Mouse (Mus musculus): ENCODE results near the gene Ccr3.
A peak's percentile ranks its signal among the peaks of the same experiment; 100 is the strongest.
"Not testable (repeated sequence)": the region's sequence is repeated elsewhere in the genome, so short reads cannot be mapped to it uniquely, and the experiment has no call there.

Gene Ccr3

DNA sequence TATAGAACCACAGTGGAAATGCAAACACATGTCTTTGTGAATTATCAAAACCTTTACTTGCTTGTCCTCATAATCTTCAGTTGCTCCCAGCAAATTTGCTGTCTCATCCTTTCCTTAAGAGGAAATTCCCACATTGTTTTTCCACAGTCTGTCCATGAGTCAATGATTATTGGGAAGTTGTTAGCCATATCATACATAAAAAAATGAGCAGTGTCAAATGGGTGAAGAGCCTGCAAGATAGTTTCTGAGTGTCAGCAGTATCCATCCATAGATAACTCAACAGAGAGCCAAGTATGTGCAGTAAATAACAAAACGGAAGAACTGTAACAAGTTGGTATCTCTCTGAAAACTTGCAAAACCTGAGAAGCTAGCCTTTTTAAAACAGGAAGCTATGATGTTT lies at the start of gene Ccr3:
Gene Ccr3 (plus strand): TSS at position 301 of the 400 bp plus-strand sequence.
- no peak for DNase-seq

DNA sequence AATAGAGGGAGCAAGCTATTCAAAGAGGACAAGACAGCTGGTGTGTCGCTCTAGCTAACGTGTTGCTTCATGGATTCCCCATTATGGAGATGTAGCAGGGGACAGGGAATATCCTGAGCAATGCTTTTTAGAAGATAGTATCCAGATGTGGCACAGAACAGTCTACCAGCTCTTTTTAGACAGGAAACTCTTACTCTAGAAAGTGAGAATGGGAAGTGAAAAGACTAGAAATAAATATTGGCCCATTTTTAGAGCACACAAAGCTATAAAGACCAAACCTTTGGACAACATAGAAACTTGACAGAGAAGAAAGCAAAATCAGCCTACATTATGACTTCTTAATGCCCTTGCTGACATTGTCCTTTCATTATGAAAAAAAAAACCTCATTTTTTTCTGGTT lies 46.1 kb upstream of the Ccr3 start:
- no peak for DNase-seq

DNA sequence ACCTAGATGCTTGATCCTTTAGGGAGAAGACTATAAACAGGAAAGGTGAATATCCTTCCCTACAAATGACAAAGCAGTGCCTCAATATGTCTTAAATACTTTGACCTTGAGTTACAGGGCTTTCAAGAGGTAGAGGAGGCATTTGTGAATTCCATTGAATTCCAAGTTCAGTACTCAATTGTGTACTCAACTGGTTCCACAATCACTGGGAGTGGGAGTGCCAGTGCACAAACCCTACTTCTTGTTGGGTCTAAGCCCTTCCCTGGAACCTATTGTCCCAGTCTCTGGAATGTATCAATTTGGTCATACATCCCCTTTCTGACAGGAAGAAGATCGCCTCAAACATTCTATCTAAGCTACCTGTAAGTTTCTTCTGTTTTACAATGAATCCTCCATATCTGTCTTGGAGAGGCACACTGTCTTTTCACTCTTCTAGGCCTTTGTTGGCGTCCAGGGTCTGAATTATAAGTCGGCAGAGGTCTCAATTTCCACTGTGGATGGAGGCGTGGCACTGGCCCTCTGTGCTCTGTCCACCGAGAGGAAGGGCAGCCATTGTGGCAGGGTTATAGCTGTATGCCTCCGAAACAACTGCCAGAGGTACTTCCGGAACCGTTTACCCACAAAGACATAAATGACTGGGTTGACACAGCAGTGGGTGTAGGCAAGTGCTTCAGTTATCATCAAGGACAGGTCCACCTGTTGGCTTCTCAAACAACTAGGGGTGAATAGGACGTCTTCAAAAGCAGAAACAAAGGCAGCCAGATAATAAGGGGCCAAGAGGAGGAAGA lies 44.7 kb upstream of the Ccr3 start:
- DNase-seq, result no peak

DNA sequence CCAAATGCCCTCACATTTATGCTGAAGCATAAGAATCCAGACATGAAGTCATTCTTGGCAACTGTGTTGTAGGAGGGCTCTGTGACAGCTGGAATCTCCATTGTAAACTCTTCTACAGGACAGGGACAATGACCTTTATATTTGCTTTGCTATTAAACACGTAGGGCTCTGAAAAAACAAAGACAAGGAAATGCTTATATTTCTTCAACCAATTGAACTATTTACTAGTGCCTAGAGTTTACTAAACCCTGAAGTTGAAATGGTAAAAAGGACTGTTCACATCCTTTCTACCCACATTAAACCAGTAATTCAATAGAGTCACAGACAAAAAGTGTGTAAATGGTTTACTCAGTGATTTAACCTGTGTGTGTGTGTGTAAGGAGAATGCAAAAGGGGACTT lies 43.5 kb upstream of the Ccr3 start, which contains the start of gene Ccr1l1:
Gene Ccr1l1 (minus strand): TSS at position 101 of the 400 bp plus-strand sequence.
- DNase-seq, result no peak

DNA sequence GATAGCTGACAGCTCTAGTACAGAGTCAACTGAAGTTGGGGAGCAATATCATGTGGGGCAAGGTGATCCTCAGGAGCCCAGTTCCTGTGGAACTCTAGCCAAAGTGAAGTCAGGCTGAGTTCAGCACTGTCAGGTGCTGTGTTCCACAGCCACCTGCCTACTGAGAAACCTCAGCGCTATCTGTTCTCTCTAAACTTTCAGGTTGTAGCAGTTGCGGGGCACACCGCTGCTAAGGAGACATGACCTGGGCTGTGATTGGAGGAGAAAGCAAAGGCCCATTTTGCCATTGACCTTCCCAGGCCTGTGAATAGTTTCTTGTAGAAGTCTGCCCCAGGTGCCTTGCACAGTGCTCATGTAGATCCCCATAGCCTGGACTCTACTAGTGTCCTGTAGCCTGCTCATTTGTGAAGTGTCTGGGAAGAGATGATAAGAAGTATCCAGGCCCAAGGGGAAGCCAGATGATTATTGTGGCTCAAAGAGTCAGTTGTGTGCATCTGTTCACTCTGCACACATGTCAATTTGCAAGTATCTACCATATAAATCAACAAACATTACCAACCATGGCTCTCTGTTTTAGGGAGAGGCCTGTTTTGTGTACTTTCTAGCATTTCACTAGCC lies 40.8 kb upstream of the Ccr3 start:
- not testable (repeated sequence) for DNase-seq

DNA sequence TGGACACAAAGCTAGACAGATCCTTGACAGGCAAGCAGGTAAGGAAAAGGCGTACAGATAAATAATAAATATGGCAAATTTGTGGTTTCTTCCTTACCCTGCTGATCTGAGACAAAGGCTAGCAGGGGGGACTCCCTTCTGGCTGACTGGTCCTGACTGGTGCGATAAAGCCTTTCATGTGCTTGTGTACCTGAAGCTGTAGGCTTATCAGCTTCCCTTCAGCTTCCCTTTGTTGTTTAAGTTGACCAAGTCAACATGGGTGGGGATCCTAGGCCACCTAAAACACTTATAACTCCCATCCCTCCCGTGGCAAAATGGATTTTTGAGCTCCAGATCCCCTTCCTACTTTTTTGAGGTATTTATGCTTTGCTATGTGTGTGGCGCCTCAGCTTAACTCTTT lies 39.9 kb upstream of the Ccr3 start:
- DNase-seq, result no peak

DNA sequence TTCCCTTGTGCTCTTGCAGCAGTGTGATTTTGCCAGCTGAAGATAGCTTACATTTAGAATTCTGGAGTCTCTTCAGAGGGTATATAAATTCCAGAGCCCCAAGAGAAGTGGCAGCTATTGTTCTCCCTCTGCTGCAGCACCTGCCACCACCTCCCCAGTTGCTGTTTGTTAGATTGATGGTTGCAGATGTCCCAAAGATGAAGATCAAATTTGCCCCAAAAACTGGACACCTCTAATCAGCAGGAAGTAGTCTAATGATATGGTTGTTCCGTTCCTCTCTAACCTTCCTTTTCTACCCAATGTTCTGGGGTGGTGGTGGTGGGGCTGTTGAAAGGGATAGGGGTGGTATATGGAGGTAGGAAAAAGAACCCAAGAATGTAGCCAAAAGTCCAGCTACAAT lies 39.1 kb upstream of the Ccr3 start:
- DNase-seq, result no peak

DNA sequence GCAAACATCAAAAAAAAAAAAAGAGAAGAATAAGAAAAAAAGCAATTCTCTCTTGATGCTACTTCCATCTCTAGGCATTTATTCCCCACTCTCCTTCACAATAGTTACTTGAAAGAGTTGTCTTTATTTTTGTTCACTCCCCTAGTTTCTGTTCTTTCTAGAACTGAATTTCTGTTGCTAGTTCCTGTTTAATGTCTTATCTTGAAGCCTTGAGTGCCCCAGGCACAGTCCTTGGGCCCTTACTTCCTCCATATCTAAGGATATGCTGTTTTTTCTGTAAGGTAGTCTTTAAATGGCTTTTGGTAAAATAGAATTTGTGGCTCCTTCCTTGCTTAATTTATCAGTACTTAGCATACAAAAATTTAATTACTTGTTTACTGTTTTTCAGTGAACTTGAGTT lies 36.8 kb upstream of the Ccr3 start:
- DNase-seq, result no peak

DNA sequence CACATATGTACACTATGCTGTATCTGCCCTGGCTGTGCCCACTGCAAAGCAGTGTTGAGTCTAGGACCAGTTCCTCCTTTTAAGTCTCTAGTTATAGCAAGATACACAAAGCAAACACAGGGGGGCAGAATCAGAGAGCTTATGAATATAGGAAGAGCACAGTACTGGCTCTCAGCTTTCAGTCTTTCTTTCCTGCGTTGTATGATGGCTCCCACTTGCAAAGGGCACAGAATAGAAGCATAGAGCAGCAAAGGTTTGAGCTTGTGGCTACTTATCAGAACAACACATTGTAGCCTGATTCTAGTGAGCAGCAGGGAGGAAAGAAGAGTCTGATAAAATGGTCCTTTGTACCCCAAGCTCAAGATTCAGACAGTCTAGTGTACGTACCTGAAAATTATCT lies 35.6 kb upstream of the Ccr3 start:
- no peak for DNase-seq

DNA sequence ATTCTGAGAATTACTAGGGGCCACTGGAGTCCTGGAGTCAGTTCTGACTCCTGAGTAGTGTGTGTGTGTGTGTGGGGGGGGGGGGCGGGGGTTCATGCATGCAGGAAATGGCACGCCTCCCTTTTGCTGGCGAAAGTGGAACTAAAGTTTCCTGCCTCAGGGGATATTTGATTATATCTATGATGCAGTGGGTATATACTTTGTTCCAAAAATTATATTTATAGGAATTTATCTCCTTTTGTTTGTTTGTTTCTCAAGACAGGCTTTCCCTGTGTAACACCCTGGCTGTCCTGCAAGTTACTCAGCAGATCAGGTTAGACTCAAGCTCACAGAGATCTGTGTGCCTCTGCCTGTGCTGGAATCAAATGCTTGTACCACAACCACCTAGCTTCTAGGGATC lies 32.1 kb upstream of the Ccr3 start:
- no peak for DNase-seq

DNA sequence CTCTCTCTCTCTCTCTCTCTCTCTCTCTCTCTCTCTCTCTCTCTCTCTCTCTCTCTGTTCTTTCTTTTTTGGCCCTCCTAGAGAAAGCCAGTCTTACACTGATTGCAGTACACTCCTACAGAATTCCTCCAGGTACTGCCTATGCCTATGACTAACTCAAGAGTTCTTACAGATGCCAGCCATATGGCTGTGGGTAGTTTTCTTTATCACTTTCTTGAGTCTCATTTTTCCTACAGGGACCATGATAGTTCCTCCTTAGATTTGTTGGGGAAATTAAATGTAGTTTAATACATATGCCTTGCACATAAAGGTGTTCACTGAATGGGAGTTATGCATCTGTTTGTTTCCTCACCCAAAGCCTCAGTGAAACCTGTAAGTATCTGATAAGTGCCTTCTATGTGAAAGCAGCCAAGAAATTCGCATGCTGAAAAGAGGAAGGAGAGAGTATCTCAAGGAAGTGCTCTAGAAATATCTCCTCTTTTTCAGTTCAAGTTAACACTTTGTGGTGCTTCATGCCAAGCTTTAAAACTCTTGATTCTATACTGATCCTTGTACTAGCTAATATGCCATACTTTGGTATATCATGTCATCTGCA lies 30.4 kb upstream of the Ccr3 start:
- no peak for DNase-seq

DNA sequence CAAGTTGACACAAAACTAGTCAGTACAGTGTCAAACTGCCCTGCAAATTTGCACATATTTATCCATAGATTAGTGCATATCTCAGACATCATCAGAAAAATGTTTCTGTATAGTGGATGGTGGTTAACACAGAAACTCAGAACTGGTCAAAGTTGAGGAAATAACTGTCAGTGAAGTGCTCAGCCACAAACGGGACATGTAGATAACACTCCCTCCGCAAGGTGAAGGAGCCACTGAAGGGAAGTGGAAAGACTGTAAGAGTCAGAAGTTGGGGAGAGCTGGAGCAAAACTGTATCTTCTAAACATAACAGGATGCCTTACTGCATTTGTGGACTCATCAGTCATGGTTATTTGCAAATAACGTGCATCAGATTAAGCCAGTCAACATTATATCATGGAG lies 24.1 kb upstream of the Ccr3 start:
- DNase-seq, result no peak

DNA sequence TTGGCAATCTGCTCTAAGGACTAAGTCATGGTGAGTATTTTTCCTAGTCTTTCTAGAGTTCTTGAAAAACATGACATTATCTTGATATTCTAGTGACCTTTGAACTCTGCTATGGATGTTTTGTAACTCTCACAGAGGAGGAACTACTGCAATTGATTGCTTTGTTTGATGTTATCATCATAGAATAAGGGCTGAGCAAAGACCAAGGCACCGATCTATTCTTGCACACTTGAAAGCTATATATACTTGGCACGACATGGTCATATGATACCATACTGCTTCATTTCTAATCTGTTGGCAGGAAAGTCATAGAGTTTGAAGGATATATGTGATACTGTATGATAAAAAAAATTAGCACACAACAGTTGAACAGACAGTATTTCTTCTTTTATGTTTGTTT lies 22.0 kb upstream of the Ccr3 start:
- no peak for DNase-seq

DNA sequence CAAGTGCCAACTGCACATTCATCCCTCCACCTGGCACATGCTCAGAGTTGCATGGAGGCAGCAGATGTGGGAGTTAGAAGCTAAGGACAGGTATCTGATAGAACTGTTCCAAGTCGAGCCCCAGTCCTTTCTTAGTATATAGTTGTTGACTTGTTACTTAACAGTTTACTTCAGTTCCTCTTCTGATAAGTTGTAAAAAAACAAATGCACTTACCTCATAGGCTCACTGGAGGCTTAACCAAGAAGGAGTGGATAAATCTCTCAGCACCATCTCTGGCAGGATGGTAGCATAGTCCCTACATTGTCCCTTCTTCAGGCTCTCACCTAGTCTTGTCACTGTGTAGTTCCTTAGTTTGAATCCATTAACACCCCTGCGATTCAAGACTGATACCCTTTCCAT lies 9.1 kb upstream of the Ccr3 start:
- no peak for DNase-seq

DNA sequence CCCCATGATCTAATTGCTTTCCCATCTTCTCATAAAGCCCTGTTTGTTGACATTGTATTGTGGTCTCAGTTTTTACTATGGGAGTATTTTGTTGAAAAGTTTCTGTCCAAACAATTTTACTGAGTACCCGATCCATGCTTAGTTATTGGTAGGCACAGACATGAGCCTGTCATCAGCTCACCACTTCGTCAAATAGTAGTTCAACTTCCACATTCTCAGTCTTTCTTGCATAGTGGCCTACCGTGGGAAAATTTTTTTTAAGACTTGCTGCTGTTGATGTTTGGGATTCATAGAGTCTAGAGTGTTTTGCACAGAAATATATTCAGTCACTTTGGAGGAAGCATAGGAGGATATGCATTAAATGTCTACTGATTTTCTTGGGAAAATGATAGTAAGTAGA lies 8.5 kb upstream of the Ccr3 start:
- DNase-seq, result no peak

DNA sequence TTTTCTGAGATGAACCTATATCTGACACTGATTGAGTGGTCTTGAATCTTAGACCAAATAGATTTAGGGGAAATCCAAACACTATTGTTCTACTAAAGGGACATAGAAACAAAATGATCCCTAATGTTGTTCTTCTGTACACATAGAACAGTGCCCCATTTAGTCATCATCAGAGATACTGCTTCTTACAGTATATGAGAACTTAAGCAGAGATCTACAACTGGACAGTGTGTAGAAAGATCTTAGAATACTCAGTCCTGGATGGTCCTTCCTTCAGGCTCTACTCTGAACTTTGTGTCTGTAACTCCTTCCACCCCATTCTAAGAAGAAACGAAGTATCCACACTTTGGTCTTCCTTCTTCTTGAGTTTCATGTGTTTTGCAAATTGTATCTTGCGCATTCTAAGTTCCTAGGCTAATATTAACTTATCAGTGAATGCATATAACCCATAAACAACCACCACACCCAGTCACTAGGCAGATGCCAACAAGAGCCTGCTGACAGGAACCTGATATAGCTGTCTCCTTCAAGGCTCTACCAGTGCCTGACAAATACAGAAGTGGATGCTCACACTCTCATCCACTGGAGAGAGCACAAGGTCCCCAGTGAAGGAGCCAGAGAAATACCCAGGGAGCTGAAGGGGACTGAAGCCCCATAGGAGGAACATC lies 6.7 kb upstream of the Ccr3 start:
- DNase-seq, result no peak

DNA sequence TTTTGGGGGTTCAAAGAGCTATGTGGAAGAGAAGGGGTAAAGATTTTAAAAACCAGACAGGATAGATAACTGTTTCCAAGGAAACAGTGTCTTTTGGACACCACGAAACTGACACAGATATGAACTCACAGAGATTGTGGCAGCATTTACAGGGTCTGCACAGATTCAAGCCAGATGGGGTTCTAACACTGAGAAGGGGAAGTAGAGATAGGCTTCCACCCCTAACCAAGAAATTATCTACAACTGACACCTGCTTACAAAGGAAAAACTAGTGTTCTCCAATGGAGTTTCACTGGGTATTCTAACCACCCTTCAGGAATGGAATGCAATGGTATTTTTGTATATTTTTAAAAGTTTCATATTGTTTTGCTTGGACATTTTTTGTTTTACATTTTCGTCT lies 5.7 kb upstream of the Ccr3 start:
- DNase-seq, result no peak

DNA sequence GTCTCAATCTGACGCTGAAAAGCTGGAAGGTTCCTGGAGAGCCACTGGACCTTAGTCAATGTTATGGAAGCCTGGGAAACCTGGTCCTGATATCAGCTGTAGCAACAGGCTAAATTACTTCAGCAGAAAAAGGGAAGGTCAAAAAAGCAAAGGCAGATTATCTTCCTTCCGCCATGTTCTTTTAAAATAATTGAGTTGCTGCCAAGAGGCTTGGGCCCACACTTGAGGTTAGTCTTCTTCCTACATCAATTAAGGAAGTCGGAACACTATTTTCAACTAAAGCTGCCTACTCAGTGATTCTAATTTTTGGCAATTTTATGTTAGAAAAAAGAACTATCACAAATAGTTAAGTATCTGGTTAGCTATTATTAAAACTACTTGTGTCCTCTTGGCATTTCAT lies 1.9 kb upstream of the Ccr3 start:
- no peak for DNase-seq

DNA sequence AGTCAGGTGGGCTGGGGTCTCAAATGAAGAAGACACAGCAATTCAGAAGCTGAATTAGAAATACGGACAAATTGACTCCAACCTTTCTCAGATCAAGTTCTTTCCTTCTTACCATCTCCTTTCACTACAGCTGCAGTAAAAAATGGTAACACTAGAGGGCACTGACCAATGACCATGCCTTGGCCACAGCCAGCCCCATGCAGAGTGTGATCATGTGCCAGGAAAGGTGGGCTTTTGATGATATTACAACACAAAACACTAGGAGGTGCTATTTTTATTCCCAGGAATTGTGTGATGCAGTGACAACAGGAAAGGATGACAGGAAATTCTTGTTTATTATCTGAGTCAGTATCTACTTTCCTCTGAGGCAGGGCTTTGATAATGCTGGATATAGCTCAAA lies 11.6 kb downstream of the Ccr3 start:
- DNase-seq, result peak in 1 of 2 experiments; percentile 18

DNA sequence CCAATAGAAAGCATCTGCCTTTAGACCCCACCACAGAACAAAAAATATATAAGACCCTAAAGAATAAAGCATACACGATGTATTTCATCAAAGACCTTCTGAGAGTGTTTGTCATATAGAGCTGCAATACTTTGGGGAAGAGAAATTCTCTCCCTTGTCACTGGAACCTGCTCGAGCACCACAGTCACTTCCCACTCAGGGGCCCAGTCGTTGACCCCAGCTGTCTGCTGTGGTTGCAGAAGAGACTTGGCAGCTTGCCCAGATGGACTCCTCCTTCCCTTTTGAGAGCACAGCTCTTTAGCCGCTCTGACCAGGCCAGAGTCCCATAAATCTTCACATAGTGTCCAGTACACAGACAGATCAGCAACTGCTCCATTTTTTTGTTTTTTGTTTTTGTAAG lies 15.9 kb downstream of the Ccr3 start:
- peak; percentile 91 for DNase-seq

DNA sequence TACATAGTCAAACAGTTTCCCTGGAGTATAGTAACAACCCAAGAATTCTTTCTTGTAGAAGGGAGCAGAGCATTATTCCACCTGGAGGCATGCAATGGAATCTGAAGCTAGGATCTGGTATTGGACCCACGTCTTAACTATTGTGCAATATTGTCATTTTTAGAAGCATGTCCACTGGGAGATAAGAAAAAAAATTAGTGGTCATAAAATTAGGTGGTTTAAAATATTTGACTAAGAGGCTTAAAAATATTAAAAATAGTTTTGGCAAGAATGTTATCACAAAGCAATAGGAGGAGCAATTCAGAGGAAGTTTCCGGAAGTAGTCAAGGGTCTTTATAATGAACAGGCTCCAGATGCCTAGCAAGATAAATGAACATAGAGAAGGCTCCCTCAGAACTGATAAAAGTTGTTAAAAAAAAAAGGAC lies 16.4 kb downstream of the Ccr3 start:
- DNase-seq, result no peak

DNA sequence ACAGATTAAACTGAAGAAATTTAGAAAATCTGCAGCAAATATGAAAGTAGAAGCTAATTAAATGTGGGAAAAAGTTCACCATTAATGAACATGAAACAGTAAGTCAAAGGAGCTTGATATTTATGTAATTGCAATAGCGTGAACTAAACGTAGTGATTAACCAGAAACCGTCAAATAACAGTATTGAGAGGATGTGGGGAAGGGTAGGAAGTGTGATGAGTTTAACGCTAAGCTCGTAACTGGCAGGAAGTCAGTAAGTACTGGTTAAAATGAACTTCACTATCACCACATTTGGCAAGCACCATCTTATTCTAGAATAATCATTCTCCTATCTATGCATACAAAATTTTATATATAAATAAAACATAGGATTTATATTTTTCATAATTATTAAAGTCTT lies 17.2 kb downstream of the Ccr3 start:
- no peak for DNase-seq

DNA sequence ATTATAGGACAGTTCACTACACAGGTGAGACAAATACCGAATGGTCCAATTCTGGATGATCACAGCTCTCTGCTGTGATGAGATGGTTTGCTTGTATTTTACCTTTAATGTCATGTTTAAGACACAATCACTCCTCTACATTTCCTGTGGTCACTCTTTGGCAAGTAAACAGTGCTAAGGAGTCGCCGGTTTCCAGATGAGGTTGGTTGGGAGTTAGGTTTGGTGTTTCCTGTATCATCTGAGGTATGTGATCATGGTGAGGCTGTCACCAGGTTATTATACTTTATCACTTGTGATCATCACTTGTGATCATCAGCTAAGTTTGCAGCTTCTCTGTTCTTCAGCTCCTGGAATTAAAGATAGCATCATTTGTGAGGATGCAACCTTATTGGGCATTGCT lies 19.2 kb downstream of the Ccr3 start:
- no peak for DNase-seq

DNA sequence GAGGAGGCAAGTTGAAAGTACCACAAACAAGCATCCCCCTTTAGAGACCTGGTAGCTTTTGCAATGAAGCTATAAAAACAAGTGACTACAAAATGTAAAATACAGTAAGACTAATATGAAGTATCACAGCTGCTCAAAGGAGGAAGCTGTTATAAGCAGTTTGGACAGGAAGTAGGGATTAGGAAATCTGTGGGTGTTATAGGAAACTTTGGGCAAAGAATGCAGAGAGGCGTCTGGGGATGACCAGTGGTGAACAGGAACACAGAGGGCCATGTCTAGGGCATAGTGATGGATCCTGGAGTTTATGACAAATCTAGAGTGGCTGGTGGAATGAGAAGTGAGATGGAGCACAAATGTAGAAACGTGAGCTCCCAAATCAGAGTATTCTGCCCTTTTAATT lies 31.8 kb downstream of the Ccr3 start:
- no peak for DNase-seq

Data from kidney, postnatal 25 days (tissue).